Mouse (Mus musculus): ENCODE measurements around the gene Tmprss15.

Tmprss15 gene

DNA sequence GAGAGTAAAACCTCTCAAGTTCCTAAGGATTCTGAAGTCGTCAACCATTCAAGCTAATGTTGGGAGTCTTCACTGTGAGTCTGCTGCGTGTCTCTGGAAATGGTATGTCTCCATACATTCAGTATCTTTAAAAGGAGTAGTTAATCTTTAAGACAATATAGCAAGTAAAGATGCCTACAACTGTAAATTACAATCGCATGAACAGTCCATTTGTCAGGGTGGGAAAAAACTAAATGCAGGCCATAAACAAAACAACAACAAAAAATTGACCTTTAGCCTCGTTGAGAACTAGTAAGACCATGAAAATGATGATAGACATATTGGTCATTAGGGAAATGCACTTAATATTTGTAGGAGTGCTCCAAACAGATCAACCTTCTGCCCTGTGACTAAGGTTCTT, at the start of gene Tmprss15:
Gene Tmprss15, minus strand, starts transcription at position 101 of the 400 bp plus-strand sequence.
- no peak for DNase-seq (ENCODE audit: low read depth, low spot score)

DNA sequence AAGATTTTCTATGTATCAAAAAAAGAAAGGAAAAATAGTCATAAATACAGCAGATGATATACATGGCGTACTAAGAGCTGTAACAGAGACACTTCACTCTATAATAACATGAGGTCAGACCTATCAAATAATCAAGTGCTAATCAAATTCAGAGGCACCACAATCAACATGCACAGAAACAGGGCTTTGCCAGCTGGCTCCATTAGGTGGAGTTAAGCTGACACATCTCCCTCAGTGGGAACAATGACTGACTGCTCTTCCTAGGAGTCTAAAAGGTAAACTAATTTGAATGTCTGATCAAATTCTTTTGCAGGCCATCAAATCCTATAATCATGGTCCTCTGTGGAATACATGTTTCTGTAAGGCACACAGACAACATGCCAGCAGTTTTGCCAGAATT, 24.0 kb upstream of the Tmprss15 start:
- no peak for DNase-seq (ENCODE audit: low read depth, low spot score)

DNA sequence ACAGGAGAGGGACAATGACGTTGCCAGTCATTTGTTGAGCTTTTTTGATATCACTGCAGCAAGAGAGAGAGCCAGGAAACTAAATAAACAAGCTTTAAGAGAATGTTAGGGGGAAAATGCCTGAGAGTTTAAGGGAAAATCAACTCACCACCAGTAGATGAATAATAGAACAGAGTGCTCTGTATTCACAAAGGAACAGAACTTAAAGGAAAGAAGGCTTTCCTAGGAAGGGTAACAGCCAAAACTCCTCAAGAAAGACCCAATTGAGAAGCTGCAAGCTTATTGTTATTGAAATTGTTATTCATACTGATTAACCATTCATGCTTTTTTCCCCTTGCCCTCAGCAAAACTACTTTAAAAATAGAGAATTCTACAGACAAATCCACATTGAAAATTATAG, 18.6 kb upstream of the Tmprss15 start:
- no peak for DNase-seq (ENCODE audit: low read depth, low spot score)

DNA sequence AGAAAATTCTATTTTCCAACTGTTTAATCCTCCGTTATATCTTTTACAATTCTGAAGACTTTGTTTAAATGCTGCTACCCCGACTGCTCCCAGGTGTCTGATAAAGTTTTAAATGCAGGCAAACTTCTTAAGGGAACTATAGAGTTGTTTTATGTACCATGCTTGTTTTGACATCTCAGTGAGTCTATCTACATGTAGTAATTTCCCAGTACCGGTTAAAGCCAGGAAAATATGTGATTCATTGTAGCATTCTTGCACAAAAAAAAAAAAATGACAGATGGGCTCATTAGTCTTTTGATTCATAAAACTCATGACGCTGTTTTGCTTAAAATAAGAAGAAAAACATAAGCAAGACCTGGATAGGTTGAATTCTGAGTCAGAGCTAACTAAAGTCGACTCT, 18.1 kb upstream of the Tmprss15 start:
- no peak for DNase-seq (ENCODE audit: low read depth, low spot score)

DNA sequence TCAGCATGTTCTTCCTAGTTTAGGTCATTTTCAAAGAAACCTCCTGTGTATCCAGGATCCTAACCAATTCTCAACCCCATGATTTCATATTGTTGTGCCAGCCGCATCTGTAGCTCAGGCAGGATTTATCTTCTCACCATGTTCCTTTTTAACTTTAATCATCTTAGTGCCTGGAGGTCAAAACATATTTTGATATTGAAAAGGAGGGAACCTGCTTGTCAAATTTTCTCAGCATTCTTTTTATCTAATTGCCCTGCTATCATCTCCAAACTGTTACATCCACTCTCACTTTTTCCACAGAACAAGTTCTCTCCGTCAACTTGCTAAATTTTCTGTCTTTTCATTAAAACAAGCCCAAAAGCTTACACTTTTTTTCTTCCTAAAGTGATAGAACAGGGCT, 9.4 kb upstream of the Tmprss15 start:
- DNase-seq (ENCODE audit: low read depth, low spot score), result no peak

DNA sequence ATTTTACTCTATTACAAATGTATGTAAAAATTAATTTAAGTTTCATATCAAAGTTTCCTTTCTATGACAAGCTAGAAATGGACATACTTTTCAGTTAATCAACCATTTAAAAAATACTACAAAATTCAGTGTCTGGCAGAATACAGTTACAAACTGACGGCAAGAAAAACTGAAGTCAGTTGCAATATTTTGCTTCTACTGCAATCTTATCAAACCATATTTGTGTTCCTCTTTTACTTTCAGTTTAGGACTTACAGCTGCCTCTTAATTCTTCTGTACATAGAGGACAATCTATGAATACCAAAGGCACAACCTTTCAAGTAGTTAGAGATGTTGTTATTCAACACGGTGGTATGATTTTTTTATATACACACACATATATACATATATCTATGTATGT, 7.4 kb upstream of the Tmprss15 start:
- DNase-seq (ENCODE audit: low read depth, low spot score), result no peak

DNA sequence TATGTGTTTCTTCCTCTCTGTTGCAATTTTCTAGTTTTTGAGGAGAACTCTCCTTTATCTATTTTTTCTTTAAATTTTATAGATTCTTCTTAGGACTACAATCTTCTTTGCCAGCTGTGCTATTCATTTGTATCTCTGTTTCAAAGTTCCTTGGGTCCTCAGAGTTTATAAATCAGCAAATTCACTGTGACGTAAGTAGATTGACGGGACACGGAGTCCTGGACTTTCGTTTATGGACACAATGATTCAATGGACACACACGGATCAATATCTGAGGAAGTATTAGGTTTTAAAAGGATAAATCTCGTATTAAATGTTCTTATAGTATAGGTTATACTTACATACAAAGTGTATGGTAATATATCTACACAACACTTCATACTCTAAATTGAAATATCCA, 4.3 kb downstream of the Tmprss15 start:
- no peak for DNase-seq (ENCODE audit: low read depth, low spot score)

DNA sequence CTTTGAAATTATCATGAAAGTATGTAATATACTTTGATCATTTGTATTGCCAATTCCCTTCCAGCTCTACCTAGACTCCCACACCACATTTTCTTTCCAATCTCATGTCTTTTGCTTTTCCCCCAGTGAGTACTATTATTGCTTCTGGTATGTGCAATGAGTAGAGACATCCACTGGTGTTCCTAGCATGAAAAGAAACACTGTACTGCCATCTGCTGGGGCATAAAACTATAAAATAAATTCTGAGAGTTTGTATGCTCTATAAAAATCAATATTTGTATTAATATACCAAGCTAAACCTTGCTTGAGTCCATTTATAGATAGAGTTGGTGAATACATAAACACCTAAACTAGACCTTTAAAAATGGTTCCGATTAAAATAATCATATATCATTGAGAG, 27.0 kb downstream of the Tmprss15 start:
- no peak for DNase-seq (ENCODE audit: low read depth, low spot score)

DNA sequence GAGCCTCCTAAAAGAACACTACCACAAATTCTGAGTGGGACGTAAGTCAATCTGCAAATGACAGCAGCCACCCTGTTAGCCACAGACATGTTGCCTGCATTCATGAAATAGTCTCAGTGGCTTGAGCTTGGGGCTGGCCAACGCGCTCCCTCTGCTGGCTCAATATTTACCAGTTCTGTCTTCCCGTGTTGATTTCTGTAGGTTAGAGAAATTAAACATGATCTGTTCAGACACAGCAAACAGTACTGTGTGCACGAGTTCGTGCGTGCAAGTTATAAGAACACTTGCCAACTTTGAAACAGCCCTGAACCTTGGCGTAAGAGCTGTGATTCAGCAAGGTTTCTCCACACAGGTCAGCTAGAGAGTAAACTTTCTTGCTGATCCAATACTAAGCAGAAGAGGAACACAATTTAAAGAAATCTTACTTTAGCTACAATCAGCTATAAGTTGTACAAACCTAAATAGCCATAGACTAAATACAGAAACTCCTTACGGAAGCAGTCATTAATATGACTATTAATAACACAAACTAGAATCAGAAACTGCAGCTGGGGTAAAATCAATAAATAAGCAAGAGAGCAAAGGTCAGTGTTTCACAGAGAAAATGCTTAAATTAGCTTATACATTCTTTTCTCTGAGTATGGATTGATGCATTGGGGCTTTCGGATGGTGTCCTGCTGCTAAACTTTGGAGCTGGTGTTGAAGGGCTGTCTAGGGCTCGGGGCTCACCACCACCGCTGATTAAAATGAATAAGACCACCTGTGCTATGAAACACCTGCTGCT, 31.9 kb downstream of the Tmprss15 start:
- no peak for DNase-seq (ENCODE audit: low read depth, low spot score)

DNA sequence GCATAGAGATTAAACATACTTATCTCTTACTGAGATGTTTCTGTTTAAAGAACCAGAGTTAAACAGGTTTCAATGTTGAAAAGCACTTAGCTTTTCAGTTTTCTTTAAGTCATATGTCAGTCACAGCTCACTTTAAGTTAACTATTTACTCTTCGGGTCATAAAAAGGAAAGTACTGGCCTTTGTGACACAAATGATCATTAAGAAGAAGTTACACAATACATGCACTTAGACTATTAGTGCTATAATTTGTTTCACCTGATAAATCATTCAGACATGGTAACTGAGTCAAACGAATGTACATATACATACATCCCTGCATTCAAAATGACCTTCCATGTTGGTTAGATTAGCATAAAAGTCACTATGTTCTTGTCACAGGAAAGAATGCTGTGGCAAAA, 58.3 kb downstream of the Tmprss15 start:
- no peak for DNase-seq (ENCODE audit: low read depth, low spot score)

DNA sequence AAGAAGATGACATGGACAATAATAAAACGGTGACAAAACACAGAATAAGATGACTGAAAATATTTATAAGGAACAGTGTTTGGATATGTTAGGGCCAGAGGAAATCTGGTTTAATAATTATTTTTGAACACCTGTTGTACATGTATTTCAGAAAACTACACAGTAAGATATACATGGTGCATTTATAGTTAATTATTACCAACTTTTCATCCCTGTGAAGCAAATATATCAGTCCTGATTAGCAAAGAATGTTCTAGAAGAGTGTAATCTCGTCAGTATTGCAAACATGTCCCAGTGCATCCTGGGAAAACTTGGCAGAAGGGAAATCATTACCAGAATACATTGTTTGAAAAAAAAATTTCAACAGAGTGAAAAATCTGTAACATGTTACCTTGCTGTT, 88.1 kb downstream of the Tmprss15 start:
- no peak for DNase-seq (ENCODE audit: low read depth, low spot score)

DNA sequence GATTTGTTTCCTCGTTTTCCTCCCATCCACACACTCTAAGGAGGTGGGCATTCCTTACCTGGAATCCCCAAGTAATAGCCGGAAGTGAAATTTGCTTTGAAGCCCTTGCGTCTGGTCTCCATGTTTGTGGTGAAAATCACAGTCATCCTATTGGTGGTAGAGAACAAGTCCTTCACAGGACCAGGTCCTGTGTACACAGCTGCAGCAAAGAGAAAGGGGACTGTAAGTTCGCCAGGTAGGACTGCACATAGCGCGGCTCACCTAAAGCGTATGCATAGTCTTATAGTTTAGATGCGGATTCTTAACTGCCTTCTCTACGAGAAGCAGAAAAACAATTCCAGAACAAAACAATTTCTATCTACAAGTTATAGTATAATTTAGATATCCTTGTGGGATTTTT, 89.2 kb downstream of the Tmprss15 start:
- DNase-seq (ENCODE audit: low read depth, low spot score), result no peak

DNA sequence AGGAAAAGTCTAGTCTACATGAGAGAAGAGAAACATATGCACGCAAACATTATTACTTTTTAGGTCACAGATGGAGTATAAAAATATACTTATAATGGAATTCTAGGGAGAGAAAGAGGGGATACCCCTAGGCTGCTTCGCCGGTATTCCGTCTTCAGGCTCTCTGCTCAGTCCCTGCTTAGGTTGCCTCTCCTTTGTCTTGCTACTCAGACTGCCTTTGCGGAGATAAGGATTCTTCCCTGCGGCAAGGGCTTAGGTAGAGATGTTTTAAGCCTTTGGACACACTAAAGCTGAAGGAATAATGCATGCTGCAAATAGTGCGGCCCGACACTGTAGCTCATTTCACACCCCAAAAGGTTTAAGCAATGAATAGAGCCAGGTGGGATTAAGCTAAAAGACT, 114.5 kb downstream of the Tmprss15 start:
- no peak for DNase-seq (ENCODE audit: low read depth, low spot score)

DNA sequence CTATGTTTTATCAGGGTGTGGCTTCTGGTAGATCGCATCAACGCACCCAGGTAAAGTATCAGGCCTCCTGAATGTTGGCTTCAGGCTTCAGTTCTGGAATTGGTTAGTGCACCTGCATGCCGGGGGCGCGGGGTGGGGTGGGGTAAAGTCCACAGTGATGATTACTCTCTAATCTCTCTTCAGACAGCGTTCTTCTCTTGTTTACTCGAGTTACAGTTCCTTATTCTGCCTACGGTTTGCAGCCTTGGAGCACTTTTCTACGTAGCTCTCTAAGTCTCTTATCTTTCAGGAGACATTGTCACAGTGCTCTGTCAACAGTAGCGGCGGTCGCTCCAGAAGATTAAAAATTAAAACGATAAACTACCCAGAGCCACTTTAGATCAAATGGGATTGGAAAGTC, 116.8 kb downstream of the Tmprss15 start:
- no peak for DNase-seq (ENCODE audit: low read depth, low spot score)

DNA sequence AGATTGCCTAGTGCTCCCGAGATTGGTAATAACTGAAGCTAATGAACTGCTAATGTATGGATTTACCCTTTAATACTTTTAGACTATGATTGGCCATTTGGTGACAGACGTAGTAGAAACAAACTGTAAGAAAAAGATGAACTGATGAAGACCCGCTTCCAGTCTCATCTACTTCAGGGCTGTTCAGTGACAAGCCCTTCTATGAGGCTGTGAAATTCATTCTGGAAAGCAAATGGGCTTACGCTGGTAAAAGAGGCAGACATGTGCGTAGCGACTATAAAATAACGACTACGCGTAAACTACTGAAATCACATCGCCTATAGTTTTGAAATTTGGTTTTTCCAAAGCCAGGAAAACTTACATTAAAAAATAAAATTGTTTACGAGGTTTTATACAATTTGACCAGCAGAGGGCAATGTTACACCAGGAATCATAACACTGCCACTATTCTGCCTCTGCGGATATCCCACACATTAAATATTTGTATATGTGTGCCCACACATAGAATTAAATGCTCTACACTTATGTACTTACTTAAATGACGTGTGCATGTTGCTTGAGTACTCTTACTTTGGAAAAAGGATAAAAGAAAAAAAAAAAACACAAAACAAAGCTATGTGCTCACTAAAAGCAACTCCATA, 121.7 kb downstream of the Tmprss15 start:
- DNase-seq (ENCODE audit: low read depth, low spot score), result no peak

DNA sequence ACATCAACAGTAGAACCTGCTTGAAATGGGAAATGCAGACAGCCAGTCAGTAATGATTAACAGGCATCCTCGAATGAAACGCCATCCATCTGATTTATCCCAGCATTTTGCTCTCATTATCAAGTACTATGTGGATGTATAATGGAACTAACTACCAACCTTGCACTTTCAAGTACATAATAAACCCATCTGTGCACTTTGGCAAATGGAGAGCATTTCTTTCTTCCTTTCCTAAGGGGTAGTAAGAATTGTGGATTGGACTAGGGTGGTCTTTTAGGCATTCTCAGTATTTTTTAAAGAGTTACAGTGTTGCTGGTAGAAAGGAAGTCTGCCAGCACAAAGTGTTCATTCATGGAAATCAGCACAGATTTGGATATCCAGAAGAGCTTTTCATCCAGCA, 133.5 kb downstream of the Tmprss15 start:
- DNase-seq (ENCODE audit: low read depth, low spot score), result no peak

DNA sequence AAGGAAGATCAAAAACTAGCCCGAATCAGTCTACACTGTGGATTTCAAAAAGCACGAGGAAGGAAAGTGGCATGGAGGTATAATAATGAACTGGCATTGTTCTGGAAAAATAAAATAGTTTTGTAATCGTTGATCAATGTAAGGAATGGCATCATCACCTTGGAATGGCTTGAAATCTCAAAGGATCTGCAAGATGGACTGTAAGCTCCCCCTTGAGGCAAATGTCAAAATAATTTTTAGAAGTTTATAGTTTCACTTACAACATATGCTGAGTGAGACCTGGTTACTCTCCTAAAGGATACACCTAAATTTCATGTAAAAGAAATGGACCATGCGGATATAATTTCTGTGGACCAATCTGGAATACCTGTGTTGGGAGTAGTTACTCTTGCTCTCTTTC, 140.5 kb downstream of the Tmprss15 start:
- DNase-seq (ENCODE audit: low read depth, low spot score), result no peak

DNA sequence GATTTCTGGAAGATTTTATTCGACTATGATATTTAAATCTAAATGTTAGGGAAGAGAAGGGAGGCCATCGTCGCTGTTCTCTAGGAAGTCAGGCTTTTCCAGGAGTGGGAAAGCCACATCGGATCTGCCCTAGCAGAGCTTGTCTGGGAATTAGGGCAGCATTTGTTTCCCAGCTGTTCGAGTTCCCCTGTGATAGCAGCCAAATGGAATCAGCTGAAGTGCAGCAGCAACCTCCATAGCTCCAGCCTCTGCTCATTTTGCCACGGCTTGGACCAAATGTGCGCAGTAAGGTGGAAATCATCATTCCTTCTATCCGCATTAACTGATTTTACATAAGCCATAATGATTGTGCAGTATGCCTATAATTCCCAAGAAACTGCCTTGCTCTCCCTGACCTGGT, 153.1 kb downstream of the Tmprss15 start:
- DNase-seq (ENCODE audit: low read depth, low spot score), result no peak

DNA sequence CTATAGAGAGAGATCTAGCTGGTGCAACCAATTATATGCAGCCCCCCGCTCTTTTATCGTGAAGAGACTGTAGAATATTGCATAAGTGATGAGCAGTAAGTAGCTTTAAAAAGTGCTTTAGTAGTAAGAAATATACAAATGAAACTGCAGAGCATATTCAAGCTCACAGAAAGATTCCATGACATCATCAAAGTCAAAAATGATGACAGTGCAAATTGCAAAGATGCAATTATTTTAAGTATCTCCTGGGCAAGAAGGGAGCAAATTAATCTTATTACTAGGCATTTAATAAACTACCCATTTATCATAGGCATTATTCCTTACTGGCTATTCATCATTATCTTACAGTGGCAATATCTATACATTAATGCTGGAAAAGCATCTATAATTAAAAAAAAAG, 156.6 kb downstream of the Tmprss15 start:
- DNase-seq (ENCODE audit: low read depth, low spot score), result no peak

DNA sequence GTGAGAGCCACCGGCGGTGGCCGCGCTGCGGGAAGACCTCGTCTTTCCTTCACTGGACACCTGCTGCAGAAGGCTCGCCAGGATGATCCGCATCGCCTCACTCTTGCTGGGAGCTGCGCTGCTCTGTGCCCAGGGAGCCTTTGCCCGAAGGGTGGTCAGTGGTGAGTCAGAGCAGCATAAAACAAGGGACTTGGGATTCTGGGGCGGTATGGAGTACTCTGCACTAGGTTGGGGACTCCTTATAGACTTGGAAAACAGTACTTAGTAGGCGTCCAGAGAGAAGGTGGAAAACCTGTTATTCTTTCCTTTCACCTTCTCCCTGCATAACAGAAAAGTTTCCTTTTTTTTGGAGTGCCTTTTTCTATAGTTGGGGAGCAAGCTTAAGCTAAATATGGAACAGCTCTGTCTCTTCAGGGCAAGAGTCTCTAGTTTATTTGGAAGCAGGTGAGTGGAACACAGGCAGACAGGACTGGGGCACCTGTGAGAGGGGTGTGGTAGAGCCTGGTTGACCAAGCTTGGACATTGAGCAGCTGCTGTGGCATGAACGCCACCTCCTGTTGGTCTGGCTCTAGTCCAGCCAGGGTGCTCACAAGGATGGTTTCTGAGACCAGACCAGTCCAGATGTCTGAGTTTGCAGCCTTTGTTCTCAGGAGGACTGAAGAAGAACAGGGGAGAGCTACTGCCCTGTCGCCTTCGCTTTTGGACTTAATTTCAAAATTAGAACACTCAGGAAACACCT, 159.4 kb downstream of the Tmprss15 start:
- no peak for DNase-seq (ENCODE audit: low read depth, low spot score)

DNA sequence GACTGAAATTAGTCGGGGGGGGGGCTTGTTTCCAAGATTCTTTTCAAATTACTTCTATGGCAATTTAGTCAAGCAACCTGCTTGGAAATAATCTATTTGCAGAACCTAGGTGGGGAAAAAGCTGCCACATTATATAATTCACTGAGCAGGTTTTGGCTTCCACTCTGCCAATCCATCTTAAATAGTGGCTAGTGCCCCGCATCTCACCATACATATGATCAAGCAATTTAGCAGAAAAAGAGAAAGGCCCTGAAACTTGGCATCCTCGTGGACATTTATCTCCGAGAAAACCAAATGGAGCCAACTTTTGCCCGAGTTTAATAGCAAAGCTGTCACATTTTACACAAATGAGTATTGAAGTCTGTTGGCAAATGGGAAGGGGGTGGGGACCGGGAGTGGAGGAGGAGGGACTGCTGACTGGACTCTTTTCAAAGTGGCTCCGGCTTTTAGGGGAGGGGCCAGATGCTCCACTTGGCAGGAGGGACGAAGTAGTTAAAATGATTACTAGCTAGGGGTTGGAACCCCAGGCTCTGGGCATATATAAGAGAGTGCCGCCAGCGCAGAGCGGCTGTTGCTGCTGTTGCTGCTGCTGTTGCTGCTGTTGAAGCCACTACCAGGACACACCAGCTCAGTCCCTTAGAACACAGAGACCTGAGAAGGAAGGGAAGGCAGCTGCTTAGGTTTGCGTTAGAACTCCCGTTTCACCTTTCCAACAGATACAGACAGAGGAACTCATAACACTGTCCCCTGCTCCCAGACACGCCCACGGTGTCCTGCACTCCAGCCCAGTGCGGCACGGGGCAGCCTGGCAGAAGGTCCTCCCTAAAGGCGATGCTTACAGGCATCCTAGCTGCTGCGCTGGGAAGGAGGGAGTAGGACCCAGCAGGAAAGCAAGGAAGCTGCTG, 160.3 kb downstream of the Tmprss15 start, which contains the start of gene Chodl:
Gene Chodl, plus strand, starts transcription at position 567 of the 905 bp plus-strand sequence.
- DNase-seq (ENCODE audit: low read depth, low spot score), result no peak

DNA sequence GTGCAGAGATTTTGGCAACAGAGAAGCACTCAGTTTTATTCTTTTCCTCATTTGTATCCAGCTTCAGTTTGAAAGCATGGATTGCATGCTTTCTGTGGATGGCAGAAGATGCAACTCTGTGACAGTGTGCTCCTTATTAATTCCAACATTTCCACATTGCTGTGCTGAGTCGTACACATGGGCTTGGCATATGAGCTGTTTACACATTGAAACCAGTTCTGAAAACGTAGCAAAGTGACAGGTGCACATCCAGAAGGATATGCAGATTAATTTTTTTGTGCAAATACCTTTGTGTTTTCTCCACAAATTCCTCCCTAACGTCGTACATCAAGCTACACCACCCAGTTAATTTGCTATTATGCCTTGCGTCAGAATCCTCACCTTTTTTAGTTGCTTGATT, 168.3 kb downstream of the Tmprss15 start:
- no peak for DNase-seq (ENCODE audit: low read depth, low spot score)
